Mouse (Mus musculus) adrenal gland, adult 8-10 months (tissue): ENCODE data around the gene Maco1. TPM values are rescaled to one million over a fixed set of nuclear protein-coding genes. Genes with fewer than 3 reads are reported as not detected.
"Not testable (repeated sequence)": the region's sequence is repeated elsewhere in the genome, so short reads cannot be mapped to it uniquely, and the experiment has no call there.

ENCODE experiments used
- DNase-seq: peaks from one replicate; pipeline ENCODE4 v3.0.0; 2022
- total RNA-seq, 4 experiments: library from RNA; stranded (reverse); gene quantifications; 2 replicates each; pipeline ENCODE4 v1.2.4; 2022

The Maco1 gene
- total RNA-seq, 4 experiments from 2014 or later: 36.2 to 51.0 (median 47.8) TPM

DNA sequence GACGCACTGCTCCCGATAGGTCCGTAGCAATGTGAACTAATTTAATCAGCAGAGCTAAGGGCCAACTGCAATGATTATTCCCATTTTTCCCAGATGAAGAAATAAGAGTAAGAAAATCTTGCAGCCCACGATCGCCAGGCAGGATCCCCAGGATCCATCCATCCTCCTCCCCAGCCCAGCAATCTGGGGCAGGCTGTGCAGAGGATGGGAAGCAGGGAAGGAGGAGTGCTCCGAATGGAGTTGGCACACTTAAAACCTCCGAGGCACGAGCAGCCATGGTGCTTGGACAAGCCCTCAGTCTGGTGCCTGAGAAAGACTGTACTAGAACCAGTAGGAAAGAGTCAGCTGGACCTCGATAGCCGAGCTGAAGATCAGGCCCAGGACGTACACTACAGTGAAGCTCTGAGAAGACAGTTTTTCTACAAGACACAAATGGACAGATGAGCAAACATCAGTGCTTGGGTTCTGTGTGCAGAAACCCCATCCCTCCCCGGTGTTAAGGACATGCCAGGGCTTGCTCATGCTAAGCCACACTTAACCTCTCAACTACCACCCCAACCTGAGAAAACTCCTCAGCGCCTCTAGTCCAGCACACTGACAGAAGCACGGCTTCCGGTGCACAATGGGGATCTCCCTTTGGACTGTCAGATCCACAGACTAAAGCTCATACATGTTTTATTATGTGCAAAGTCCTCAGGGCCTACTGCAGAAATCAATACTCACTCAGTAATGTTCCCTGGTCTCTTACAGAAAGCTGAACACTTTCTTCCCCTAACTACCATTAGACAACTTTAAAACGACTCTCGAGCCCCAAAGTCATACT is 39.5 kb downstream of the Maco1 start:
- no peak for DNase-seq

DNA sequence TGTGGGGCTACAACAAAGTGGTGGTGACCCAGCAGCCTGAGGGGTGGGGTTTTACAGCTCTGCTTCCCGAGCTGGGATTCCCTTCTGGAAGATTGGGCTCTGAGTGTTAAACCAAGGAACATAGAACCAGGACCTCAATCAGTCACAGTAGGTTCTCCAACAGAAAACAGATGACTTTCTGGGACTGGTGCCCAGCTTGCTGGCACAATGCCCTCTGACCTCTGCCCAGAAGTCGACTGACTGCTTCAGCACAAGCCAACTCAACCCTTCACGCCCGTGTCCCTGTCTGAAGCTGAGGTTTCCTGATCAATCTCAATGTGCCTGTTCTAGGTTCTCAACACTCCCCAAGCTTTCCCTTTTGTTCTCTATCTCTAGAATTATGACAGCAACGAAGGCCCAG is 48.4 kb downstream of the Maco1 start:
- DNase-seq: peak; percentile 89

DNA sequence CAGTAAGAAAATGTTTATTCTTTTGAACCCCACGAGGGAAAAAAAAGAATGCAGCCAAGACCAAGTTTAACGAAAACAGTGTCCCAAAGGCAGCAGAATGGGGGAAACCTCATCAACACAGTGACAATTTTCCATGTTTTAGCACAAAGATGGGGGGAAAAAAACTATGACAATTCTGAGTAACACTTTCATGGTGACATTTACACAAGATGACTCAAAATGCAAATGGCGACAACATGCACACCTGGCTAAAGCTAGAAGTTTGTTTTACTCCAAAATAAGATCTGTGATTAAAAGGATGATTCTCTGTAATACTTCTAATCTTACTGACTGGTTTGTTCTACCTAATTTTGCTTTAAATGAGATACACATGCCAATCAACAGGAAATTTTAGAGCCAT is 50.4 kb downstream of the Maco1 start:
- no peak for DNase-seq

DNA sequence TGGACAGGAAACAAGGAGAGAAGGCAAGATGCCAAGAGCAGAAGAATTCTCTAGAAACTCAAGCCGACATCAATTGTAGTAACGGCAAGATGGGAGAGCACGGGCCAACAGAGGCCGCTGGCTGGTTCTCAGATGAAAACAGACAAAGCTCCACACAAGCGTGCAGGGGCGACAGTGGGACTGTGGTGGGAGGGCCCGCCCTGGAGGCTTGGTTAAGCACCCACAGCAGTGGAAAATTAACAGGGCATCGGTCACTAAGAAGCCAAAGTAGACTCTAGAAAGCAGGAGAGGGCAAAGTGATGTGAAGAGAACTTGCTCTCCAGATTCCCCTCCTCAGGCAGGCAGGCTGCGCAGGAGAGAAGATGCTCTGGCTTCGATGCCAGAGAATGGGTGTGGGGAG is 51.0 kb downstream of the Maco1 start:
- DNase-seq: no peak

DNA sequence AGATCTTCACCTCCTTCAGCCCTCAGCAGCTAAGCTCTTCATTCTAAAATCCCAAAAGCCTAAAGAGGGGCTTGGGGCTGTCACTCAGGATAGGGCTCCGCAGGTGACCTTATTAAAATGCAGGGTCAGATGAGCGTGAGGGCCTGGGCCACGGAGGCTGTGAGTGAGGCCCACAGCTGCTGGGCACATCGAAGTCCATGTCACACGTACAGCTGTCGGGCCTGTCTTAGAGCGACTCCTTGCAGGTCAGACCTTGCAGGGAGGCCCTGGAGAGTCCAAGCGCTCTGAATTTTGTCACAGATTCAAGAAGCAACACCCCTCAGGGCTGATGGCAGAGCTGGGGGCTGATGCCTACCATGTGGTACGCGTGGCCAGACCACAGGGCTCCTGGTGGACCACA is 52.5 kb downstream of the Maco1 start:
- no peak for DNase-seq

DNA sequence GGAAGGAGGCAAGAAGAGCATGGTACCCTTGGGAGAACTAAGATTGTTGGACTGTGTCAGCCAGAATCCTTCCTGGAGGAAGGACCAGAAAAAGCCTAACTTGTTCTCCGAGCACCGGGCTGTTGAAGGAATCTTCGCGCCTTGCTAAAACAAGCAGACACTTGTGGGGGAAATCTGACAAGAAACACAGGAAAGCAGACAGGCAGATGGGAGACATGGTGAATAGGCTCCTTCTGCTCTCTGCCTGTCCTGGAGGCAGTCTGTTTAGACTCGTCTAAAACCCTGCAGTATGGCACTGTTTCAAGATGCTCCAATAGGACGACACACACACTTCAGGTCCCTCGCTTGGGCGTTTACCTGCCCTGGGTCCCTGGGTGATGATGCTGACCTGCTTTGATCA is 53.0 kb downstream of the Maco1 start:
- DNase-seq: no peak

DNA sequence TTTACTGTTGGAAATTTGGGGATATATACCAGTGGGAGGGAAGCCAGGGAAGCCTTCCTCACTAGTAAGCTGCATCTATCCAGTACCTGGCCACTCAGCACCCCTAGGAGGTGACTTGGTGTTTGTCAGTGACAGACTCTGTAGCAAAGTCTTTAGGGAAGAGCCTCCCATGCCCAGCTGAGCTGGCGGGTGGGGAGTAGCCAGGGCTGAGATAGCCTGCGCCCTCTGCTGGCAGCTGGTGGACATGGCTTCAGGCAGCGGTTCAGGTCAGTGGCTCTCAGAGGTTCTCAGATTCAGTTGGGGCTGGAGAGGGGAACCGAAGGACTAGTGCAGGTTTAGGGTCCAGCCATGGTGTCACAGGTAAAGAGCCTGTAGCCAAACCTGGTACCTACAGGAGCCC is 53.9 kb downstream of the Maco1 start:
- peak; percentile 36 for DNase-seq

DNA sequence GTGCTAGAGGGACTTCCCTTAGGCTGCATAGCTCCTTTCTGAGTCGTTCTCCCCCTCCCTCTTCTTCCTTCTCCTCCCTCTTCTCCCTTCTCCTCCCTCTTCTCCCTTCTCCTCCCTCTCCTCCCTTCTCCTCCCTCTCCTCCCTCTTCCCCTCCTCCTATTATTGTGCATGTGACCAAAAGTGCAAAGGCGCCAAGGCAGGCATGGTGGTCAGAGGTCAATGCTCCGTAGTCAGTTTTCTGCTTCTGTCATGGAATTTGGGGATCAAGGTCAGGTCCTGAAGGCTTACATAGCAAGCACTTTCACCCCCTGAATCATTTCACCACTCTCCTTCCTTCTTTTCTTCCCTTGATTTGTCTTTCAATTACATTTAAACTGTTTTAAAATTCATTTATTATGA is 54.3 kb downstream of the Maco1 start:
- DNase-seq: no peak

DNA sequence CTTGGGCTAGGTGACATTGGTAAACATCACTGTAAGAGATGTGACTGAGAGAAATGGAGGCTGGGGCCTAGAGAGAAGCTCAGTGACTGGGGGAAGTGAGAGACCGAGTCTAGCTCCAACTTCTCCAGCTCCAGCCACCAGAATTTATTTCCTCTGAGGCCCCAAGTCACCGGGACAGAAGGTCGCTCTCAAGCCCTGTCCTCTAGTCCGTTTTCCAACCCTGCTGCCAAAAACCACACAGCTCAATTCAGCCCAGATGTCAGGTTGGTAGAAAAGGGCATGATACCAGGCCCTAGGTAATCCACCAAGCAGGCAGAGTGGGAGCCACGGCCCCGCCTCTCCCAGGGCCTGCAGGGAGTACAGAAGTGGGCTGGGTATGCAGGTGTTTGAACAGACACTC is 55.5 kb downstream of the Maco1 start:
- no peak for DNase-seq

DNA sequence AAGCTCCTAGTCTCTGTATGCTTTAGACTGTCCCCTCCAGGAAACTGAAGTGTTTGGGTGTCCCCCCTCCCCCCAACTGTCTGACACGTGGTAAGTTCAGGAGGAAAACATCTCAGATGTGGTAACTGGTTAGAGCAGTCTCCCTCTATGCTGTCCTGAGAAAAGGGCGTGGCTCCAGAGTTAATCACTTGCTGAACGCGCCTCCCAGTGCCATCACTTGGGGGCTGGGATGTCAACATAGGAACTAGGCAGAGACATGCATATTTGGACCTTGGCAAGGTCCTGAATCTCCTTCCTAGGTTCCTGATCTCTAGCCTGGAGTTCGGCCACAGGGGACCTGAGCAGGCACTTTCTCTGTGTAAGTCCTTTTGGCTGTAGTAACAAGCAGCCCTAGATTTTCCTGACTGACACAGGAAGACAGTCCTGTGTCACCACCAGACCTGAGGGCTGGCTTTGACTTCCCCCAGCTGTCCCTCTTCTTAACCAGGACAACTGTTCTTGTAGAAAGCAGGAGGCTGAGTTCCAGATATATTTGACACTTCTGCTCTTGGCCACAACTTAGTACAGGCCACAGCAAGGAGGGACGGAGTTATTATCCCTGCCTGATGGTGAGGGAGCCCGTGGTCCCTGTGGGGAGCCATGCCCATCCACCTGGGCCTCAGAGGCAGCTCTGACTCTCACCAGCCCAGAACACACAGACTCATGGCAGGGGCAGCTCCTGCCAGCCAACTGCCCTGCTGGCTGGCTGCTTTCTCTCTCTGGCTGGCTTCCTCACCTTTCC is 56.4 kb downstream of the Maco1 start:
- DNase-seq: no peak

DNA sequence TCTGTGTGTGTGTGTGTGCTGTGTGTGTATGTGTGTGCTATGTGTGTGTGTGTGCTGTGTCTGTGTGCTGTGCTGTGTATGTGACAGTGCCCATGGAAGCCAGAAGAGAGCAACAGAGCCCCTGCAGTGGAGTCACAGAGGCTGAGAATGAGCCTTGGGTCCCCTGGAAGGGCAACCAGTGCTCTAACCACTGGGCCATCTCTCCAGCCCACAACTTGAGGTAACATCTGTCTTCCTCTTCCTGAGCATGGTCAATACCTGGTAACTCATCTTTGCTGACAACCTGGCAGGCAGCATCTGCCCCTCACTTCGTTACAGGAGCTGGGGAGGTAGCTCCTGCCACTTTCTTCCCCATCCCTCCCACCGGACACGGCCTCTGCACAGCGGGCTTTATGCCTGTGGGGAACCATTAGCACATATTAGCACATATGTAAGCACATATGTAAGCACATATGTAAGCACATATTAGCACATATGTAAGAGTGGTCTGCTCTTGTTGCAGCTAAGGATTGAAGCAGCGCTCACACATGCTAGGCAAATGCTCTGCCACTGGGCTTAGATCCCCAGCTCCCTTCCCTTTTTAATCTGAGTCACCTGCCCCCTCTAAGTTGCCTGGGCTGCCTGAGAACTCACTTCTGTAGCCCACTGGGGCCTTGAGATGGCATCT is 57.2 kb downstream of the Maco1 start:
- DNase-seq: no peak

DNA sequence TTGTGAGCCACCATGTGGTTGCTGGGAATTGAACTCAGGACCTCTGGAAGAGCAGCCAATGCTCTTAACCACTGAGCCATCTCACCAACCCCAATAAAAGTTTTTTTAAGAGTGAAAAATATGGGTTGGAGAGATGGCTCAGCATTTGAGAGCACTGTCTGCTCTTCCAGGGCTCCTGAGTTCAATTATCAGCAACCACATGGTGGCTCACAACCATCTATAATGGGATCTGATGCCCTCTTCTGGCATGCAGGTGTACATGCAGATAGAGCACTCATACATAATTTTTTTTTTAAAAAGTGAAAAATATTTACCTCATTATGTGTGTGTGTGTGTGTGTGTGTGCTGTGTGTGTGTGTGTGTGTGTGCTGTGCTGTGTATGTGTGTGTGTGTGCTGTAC is 58.2 kb downstream of the Maco1 start:
- DNase-seq: not testable (repeated sequence)

DNA sequence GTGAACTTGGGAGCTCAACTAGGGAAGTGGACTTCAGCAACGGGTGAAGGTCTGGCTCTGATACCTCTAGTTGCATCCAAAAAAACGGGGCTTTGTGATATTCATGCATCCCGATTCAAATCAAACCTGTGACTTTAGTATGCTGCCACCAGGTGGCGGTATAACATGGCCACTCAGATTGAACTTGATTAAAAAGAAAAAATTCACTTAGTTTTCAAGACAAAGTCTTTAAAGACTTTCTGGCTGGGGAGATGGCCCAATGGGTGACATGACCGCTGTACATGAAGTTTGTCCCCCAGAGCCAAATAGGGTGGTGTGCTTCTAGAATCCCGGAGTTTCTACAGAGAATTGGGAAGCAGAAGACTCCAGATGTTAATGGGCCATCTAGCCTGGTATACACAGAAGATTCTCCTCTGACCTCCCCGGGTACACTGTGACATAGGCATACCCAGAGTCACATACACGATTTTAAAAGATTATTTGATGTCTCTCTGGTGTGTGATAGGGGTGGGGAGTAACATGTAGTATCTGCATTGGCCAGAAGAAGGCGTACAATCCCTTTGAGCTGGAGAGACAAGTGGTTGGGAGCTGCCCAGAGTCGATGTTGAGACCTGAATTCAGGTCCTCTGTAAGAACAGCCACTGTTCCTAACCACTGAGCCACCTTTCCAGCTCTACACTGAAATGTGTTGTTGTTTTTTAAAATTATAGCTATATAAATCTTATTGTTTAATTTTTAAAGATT is 59.8 kb downstream of the Maco1 start:
- DNase-seq: no peak

DNA sequence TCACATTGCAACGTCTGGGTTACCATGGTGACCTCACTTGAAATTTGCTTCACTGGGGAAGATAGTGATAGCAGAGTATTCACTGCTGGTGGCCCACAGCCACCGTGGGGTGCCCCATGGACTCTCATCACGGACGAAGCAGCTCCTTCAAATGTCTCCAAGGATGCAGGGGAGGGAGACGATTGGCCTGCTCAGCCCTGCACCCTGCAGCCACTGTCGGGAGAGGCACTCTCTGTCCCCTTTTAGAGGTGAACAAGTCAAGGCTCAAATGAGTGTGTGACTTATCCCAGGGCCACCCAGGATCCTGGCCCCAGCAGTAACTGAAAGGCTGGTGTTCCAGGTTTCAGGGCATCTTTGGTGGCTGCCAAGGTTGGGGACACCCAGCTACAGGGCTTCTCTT is 61.4 kb downstream of the Maco1 start:
- no peak for DNase-seq

DNA sequence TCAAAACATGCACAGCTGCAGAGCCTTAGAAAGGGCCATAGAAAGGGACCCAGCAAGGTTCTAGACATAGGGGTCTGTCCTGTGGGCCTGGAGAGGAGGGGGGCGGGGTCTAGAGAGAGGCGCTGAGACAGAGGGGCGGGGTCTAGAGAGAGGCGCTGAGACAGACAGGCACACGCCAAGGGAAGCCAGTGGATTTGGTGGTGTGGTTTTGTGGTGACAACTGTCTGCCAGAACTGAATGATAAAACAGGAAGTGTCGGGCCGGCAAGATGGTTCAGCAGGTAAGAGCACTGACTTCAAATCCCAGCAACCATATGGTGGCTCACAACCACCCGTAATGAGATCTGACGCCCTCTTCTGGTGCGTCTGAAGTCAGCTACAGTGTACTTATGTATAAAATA is 66.2 kb downstream of the Maco1 start:
- no peak for DNase-seq

DNA sequence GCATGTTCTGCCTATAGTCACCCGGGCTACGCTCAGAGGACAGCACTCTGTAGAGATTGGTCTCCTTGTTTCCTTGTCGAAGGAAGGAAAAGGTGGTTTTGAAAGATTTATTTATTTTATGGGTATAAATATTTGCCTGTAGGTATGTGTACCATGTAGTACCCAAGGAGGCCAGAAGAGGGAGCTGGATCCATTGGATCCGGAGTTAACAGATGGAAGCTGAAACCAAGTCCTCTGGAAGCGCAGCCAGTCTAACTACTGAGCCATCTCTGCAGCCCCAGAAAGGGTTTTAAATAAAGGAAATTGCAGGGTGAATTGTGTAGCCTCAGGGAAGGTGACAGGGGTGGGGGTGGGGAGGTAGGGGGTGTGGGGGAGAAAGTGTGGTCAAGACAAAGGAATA is 68.4 kb downstream of the Maco1 start:
- DNase-seq: no peak

DNA sequence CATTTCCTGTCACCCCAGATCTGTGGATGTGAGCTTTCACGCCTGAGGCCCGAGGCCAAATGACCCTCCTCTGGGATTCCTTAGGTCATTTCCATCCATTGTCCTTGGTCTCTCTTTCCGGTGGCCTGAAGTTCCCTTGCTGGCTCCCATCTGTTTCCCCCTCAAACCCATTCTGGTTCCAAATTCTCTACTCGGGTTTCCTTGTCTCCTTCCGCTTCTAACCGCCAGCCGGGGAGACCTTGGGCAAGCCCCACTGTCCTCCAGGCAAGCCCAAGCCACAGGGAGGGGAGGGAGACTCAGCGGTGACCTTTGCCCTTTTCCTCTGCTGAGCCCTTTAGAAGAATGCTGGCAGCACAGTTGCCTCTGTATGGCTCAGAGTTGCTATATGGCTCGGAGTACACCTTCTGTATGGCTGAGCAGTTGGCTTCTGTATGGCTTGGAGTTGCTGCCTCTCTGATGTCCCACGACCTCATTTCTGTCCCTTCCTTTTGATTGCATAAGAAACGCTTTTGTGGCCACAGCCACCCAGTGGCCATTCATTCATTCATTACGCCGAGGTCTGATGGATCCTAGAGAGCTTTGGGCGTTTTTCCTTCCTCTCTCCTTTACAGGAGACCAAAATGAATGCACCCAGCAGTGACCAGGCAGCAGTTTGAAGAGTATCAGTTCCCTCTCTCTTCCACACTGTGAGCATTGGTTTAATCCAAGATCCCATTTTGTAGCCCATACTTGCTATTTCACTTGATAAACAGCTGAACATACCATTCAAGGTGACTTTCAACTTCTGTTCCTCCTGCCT is 73.8 kb downstream of the Maco1 start:
- peak; percentile 78 for DNase-seq

DNA sequence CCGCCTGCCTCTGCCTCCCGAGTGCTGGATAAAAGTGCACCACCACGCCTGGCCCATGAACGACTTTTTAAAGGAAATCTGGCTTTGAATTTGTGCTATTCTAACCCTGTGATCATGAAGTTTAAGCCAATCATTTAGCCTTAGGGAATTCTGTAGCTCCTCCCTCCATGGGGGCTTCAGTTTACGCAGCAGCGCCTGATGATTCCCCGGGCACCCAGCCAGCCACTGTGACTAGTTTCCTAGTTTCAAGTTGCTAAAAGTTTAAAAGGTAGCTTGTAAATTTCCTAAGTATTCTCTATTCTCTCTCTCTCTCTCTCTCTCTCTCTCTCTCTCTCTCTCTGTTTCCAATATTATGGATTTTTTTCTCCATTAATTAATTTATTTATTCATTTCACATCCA is 76.9 kb downstream of the Maco1 start:
- no peak for DNase-seq

DNA sequence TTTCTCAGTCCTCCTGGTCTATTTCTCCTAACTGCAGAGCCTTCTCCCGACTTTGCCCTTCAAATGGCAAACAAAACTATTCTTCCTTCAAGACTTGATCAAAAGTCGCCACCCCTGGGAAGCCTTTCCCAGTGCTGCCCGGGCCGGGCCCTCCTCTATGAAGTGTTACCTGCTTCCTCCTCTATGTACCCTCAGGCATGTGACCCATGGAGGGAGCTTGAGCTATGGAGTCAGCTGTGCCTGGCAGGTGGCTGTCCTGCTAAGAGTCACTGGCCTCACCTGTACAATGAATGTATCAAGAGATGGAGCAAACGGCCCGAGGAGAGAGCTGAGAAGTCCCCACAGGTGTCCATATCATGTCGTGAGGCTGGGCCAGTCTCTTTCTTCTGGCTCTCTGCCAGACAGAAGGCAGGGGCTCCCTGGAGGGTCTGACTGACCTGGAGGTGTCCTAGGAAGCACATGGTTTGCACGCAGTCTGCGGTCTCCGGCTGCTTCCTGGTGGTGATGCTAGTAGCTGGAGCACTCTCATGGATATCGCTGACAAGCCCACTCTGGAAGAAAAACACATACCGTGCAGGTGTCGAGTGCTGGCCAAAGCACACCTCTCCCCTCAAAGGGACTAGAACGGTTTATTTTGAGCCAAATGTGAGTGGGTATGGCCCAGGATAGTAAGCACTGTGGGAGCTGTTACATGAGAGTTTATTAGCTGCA is 77.8 kb downstream of the Maco1 start:
- DNase-seq: no peak

DNA sequence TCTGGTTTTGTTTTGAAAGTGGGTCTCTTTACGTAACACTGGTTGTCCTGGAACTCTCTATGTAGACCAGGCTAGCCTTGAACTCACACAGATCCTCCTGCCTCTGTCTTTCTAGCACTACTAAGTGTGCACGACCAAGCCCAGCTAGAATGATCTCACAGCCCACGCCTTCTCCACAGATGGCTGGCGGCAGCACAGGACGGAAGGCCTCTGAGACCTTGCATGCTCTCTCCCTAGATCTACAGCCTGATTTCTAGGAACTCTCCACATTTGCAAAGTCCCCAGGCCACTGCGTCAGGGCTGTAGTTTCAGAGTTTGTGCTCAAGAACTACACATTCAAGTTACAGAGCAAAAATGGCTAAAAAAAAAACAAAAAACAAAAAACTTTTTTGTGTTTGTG is 79.0 kb downstream of the Maco1 start:
- no peak for DNase-seq
